Mouse (Mus musculus): ENCODE measurements around the gene Gucy2d. TPM values are rescaled to one million over a fixed set of nuclear protein-coding genes. Genes with fewer than 3 reads are reported as not detected.
A peak's percentile ranks its signal among the peaks of the same experiment; 100 is the strongest.

Gucy2d gene
- polyA plus RNA-seq, 1 experiment from 2014 or later, result 0.05 TPM

GRCm38 (mm10) chr7:98487202-98487980 lies 47.2 kb downstream of the Gucy2d start:
- Histone ChIP-seq H3K27ac (no peak overlapping the region), H3K27me3 (ENCODE audit: low read depth, poor library complexity, severe bottlenecking) (peaks cover 80% of the 10 kb centered on the region), H3K36me3 (no peaks in the 10 kb centered on the region), H3K4me3 (no peak overlapping the region), H3K4me1 (peaks cover 31% of the 10 kb centered on the region), H3K9me3 (replicated peaks) (no peaks in the 10 kb centered on the region)
- 87% methylated on average over 11 of the region's 11 CpGs for WGBS
- DNase-seq (ENCODE audit: low spot score), result no peak

- no peak overlapping the region for H3K27ac ChIP-seq
- no peak overlapping the region for H3K4me3 ChIP-seq
- no peaks in the 10 kb centered on the region for H3K36me3 ChIP-seq
- peaks cover 71% of the 10 kb centered on the region for H3K27me3 ChIP-seq (ENCODE audit: low read depth, poor library complexity, severe bottlenecking)
- no peaks in the 10 kb centered on the region for H3K9me3 ChIP-seq (replicated peaks)
- H3K4me1 ChIP-seq, result peaks cover 30% of the 10 kb centered on the region
- no peak for DNase-seq (ENCODE audit: low spot score)
- WGBS, result 86% methylated on average over 13 of the region's 13 CpGs
Measured at GRCm38 (mm10) chr7:98488398-98489130, 48.3 kb downstream of the Gucy2d start.

- WGBS, result 58% methylated on average over 6 of the region's 6 CpGs
- H3K27ac ChIP-seq, result peak within 1 kb of the TSS; percentile 82
- no peaks in the 10 kb centered on the region for H3K9me3 ChIP-seq (replicated peaks)
- H3K27me3 ChIP-seq (ENCODE audit: low read depth, poor library complexity, severe bottlenecking), result peaks cover 68% of the 10 kb centered on the region
- H3K4me1 ChIP-seq, result peaks cover 36% of the 10 kb centered on the region
- no peaks in the 10 kb centered on the region for H3K36me3 ChIP-seq
- no peak for DNase-seq (ENCODE audit: low spot score)
- peak within 1 kb of the TSS; percentile 57 for H3K4me3 ChIP-seq
Measured at GRCm38 (mm10) chr7:98489131-98489530, 48.9 kb downstream of the Gucy2d start, which contains the start of gene Lrrc32. Gene Lrrc32, plus strand, starts transcription at chr7:98489283.

GRCm38 (mm10) chr7:98489623-98490084 lies 49.4 kb downstream of the Gucy2d start:
- Histone ChIP-seq H3K9me3 (replicated peaks) (no peaks in the 10 kb centered on the region), H3K36me3 (no peaks in the 10 kb centered on the region), H3K27ac (peak overlapping the region; percentile 82), H3K4me1 (peaks cover 41% of the 10 kb centered on the region), H3K4me3 (peak overlapping the region; percentile 57), H3K27me3 (ENCODE audit: low read depth, poor library complexity, severe bottlenecking) (peaks cover 67% of the 10 kb centered on the region)
- peak; percentile 86 for DNase-seq (ENCODE audit: low spot score)
- under 1% methylated on average over 50 of the region's 50 CpGs for WGBS

GRCm38 (mm10) chr7:98490328-98490727 lies 50.1 kb downstream of the Gucy2d start:
- DNase-seq (ENCODE audit: low spot score), result no peak
- Histone ChIP-seq H3K27ac (no peak overlapping the region), H3K9me3 (replicated peaks) (no peaks in the 10 kb centered on the region), H3K27me3 (ENCODE audit: low read depth, poor library complexity, severe bottlenecking) (peaks cover 61% of the 10 kb centered on the region), H3K4me3 (peak overlapping the region; percentile 57), H3K36me3 (no peaks in the 10 kb centered on the region), H3K4me1 (peaks cover 48% of the 10 kb centered on the region)
- 68% methylated on average over 4 of the region's 4 CpGs for WGBS

GRCm38 (mm10) chr7:98490911-98491310 lies 50.7 kb downstream of the Gucy2d start:
- Histone ChIP-seq H3K4me3 (no peak overlapping the region), H3K9me3 (replicated peaks) (no peaks in the 10 kb centered on the region), H3K36me3 (no peaks in the 10 kb centered on the region), H3K27me3 (ENCODE audit: low read depth, poor library complexity, severe bottlenecking) (peaks cover 59% of the 10 kb centered on the region), H3K27ac (no peak overlapping the region), H3K4me1 (peaks cover 53% of the 10 kb centered on the region)
- no peak for DNase-seq (ENCODE audit: low spot score)
- WGBS, result 94% methylated on average over 6 of the region's 6 CpGs

GRCm38 (mm10) chr7:98491451-98492200 lies 51.4 kb downstream of the Gucy2d start:
- Histone ChIP-seq H3K9me3 (replicated peaks) (no peaks in the 10 kb centered on the region), H3K27ac (no peak overlapping the region; the same call in 1 of the 2 replicates), H3K36me3 (no peaks in the 10 kb centered on the region), H3K4me1 (peaks cover 60% of the 10 kb centered on the region), H3K4me3 (no peak overlapping the region), H3K27me3 (ENCODE audit: low read depth, poor library complexity, severe bottlenecking) (peaks cover 53% of the 10 kb centered on the region)
- 64% methylated on average over 9 of the region's 9 CpGs for WGBS
- no peak for DNase-seq (ENCODE audit: low spot score)

- no peak overlapping the region for H3K4me3 ChIP-seq
- DNase-seq (ENCODE audit: low spot score), result no peak
- H3K27me3 ChIP-seq (ENCODE audit: low read depth, poor library complexity, severe bottlenecking), result peaks cover 48% of the 10 kb centered on the region
- H3K9me3 ChIP-seq (replicated peaks), result no peaks in the 10 kb centered on the region
- 78% methylated on average over 5 of the region's 5 CpGs for WGBS
- H3K36me3 ChIP-seq, result no peaks in the 10 kb centered on the region
- H3K27ac ChIP-seq, result no peak overlapping the region; the same call in 1 of the 2 replicates
- H3K4me1 ChIP-seq, result peaks cover 63% of the 10 kb centered on the region
Measured at GRCm38 (mm10) chr7:98492331-98492730, 52.1 kb downstream of the Gucy2d start.

- Histone ChIP-seq H3K9me3 (replicated peaks) (no peaks in the 10 kb centered on the region), H3K36me3 (no peaks in the 10 kb centered on the region), H3K4me1 (peaks cover 68% of the 10 kb centered on the region), H3K27ac (no peak overlapping the region), H3K4me3 (no peak overlapping the region), H3K27me3 (ENCODE audit: low read depth, poor library complexity, severe bottlenecking) (peaks cover 38% of the 10 kb centered on the region)
- 68% methylated on average over 2 of the region's 2 CpGs for WGBS
- no peak for DNase-seq (ENCODE audit: low spot score)
Measured at GRCm38 (mm10) chr7:98493307-98493706, 53.1 kb downstream of the Gucy2d start.

GRCm38 (mm10) chr7:98493901-98494480 lies 53.8 kb downstream of the Gucy2d start:
- H3K36me3 ChIP-seq, result no peaks in the 10 kb centered on the region
- peaks cover 68% of the 10 kb centered on the region for H3K4me1 ChIP-seq
- 72% methylated on average over 18 of the region's 18 CpGs for WGBS
- H3K27me3 ChIP-seq (ENCODE audit: low read depth, poor library complexity, severe bottlenecking), result peaks cover 36% of the 10 kb centered on the region
- H3K4me3 ChIP-seq, result no peak overlapping the region
- peak overlapping the region; percentile 50 for H3K27ac ChIP-seq
- no peaks in the 10 kb centered on the region for H3K9me3 ChIP-seq (replicated peaks)
- DNase-seq (ENCODE audit: low spot score), result no peak

GRCm38 (mm10) chr7:98495591-98495990 lies 55.4 kb downstream of the Gucy2d start:
- Histone ChIP-seq H3K27ac (no peak overlapping the region), H3K4me1 (peaks cover 73% of the 10 kb centered on the region), H3K4me3 (no peak overlapping the region), H3K36me3 (peaks cover 2% of the 10 kb centered on the region; the same call in 1 of the 2 replicates), H3K27me3 (ENCODE audit: low read depth, poor library complexity, severe bottlenecking) (peaks cover 24% of the 10 kb centered on the region), H3K9me3 (replicated peaks) (no peaks in the 10 kb centered on the region)
- 81% methylated on average over 1 of the region's 1 CpGs for WGBS
- no peak for DNase-seq (ENCODE audit: low spot score)

- Histone ChIP-seq H3K36me3 (peaks cover 2% of the 10 kb centered on the region; the same call in 1 of the 2 replicates), H3K27ac (no peak overlapping the region), H3K4me3 (no peak overlapping the region), H3K27me3 (ENCODE audit: low read depth, poor library complexity, severe bottlenecking) (peaks cover 6% of the 10 kb centered on the region; the same call in 1 of the 2 replicates), H3K9me3 (replicated peaks) (no peaks in the 10 kb centered on the region), H3K4me1 (peaks cover 78% of the 10 kb centered on the region)
- 64% methylated on average over 5 of the region's 5 CpGs for WGBS
- DNase-seq (ENCODE audit: low spot score), result no peak
Measured at GRCm38 (mm10) chr7:98497451-98497850, 57.2 kb downstream of the Gucy2d start.
